Mouse (Mus musculus) adrenal gland, postnatal 10 days (tissue): ENCODE measurements around the gene A930018P22Rik. TPM values are rescaled to one million over a fixed set of nuclear protein-coding genes. Genes with fewer than 3 reads are reported as not detected.
"Not testable (repeated sequence)": the region's sequence is repeated elsewhere in the genome, so short reads cannot be mapped to it uniquely, and the experiment has no call there.

Experiments used
- DNase-seq: peaks from one replicate; pipeline ENCODE4 v3.0.0; 2021; ENCODE audit warnings: mixed read lengths
- long read RNA-seq, 2 experiments: library from polyadenylated mRNA; stranded (forward); transcript quantifications; one replicate each; pipeline ENCODE4 v2.0.0; 2021
- total RNA-seq, 2 experiments: library from RNA; stranded (reverse); gene quantifications; 2 replicates each; pipeline ENCODE4 v1.2.3; 2021

The A930018P22Rik gene
- total RNA-seq: 1 to 10 TPM; 1.7 to 2.0 TPM
- long read RNA-seq, experiment 1, partial matches to known transcripts: 0 of 1 reads
- long read RNA-seq, experiment 1, other reads (novel, unspliced or antisense): 0 of 1 reads
- long read RNA-seq, experiment 2, partial matches to known transcripts: 0 of 4 reads
- long read RNA-seq, experiment 2, other reads (novel, unspliced or antisense): 0 of 4 reads

DNA sequence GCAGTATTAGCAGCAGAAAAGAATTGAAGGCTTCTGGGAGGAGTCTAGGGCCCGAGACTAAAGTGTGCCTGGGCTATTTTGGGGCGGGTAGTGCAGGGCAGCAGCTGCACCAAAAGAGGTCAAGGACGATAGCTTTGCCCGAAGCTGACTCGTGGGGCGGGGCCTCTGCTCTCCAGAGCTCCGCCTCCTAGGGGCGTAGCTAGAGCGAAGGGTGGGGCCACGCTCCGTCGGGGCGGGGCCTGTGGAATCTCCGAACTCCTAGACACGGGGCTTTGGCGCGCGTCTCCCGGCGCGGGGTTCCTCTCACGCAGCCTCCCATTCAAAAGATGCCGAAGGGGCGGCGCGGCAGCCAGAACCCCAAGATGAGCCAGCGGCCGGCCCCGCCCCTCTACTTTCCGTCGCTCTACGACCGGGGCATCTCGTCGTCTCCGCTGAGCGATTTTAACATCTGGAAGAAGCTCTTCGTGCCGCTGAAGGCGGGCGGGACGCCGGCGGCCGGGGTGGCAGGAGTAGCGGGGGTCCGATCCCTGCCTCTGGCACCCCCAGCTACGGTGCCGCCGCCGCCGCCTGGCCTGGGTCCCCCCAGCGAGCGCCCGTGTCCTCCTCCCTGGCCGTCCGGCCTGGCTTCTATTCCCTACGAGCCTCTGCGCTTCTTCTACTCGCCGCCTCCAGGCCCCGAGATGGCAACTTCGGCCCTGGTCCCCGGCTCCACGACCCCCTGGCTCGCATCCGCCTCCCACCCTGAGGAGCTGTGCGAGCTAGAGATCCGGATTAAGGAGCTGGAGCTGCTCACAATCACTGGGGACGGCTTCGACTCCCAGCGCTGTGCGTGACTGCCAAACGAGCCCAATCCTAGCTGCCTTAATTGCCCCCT lies at the start of gene A930018P22Rik:
Gene A930018P22Rik (plus strand): TSS at position 265 of the 874 bp plus-strand sequence.
- DNase-seq: peak; percentile 98

DNA sequence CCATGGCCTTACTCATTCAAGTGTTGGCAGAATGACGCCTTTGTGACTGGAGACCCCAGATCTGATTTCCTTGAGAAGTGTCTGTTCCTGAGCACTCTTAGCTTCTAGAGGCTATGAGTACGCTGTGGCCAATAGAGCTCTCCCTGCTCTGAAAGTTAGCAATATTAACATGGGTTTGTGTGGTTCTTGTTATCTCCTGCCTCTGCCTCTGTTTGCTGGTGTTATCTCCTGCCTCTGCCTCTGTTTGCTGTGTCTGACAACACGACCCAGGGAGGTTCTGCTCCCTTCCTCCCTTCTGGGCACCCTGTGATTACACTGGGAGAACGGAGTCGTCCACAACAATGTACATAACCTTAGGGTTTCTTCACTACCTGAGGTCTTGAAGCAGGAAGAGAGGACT lies 44.3 kb upstream of the A930018P22Rik start:
- DNase-seq: not testable (repeated sequence)

DNA sequence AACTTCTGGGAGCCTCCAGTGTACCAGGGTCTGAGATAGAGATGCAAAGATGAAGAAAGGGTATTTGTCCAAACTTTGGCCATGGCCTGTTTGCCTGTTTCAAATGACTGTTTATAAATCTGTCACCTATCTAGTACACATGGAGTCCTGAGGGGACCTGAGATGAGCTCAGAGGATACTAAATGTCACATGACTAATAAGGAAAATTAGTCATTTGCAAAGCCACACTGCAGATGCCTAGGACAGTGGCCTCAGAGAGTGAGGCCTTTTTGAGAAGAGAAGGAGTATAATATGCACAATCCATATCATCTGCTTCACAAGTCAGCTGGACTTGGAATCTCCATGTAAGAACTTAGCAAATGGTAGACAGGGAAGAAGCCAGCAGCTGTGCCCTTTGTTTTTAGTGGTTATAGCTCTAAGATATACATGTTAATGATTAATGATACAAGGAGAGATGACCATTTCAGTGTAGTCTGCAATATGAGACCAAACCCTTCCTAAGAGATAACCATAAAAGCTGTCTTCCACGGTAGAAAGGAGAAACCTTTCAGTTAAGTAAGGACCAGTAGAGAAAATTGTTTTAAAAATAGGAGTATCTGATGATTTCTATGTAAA lies 41.0 kb upstream of the A930018P22Rik start:
- not testable (repeated sequence) for DNase-seq

DNA sequence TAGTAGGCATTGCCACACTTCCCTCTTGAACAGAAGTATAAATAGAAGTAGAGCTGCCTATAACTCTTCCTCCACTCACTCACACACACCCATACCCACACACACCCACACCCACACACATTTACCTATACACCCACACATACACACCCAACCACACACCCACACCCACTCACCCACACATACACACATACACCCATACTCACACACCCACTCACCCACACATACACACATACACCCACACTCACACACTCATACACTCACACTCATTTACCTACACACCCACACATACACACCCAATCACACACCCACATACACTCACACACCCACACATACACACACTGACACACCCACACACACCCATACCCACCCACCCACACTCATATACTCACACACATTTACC lies 40.1 kb upstream of the A930018P22Rik start:
- DNase-seq: no peak

DNA sequence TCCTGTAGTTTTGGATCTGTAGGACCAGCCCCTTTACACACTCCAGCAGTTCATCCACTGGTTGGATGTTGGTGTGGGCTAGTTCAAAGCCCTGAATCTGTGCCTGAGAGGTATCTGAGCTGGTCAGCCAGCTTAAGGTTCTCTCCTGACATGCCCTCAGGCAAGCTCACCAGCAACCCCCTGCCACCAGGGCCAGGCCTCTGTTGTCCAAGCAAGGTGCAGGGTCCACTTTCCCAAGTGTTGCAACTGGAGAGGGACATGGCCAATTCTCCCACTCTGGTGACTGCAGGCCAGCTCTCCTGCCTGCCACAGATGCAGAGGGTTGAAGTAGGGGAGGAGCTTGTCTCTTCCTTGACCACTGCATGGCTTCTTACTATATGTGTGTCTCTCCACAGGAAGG lies 38.5 kb upstream of the A930018P22Rik start:
- not testable (repeated sequence) for DNase-seq

DNA sequence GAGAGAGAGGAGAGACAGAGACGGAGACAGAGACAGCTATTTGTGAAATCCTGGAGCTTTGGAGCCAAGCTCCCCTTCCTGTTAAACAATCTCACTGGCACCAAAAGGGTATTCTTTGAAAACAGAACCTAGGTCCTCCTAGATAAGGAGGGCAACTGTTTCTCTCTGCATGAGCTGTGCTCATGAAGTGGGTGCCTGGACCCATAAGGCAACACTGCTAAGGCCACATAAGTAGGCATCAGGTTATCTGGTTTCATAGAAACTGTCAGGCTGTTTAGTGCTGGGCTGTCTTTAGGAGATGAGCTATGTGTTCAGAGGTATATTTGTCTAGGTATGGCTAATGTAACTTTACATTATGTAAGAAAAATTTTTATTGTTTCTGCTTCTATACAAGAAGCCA lies 35.0 kb upstream of the A930018P22Rik start:
- DNase-seq: not testable (repeated sequence)

DNA sequence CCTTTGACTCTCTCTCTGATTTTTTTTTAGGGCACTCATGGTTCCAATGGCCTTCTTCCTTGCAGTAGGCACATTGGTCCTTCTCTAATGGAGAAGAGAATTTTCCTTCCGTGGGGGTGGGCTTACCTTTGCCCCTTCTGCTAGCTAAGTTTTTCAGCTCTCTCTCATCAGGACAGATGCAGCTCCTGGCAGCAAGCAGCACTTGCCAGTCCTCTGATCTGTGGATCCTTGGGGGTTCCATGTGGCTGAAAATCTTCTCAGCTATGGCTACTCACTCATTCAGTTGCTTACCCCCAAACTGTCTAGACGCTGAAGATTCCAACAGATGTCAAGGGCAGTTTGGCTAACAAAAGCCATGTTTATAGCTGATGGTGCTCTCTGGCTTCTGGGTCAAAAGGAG lies 29.3 kb upstream of the A930018P22Rik start:
- DNase-seq: no peak

DNA sequence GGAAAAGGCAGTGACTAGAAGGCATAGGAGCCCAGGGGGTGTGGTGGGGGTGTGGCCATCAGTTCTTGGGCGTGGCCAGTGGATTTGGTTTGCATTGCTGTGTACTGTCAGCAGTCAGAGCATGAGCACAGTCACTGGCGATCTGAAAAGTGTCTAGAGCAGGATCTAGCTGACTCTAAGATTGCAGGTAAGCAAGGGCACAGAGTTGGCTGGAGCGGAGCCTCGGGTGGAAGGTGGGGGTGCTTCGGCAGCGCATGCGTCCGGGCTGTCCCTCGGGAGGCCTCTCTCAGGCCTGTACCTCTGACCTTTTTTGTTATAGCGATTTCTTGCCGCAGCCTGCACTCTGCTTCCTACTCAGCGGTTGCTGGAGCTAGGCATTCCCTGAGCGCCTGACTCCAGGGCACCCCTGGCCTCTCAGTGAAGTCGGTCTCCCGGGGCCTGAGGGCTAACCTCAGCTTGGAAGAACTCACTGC lies 26.8 kb upstream of the A930018P22Rik start, which contains the start of gene Cd59a:
Gene Cd59a (plus strand): TSS at position 61 of the 473 bp plus-strand sequence.
- DNase-seq: peak; percentile 92

DNA sequence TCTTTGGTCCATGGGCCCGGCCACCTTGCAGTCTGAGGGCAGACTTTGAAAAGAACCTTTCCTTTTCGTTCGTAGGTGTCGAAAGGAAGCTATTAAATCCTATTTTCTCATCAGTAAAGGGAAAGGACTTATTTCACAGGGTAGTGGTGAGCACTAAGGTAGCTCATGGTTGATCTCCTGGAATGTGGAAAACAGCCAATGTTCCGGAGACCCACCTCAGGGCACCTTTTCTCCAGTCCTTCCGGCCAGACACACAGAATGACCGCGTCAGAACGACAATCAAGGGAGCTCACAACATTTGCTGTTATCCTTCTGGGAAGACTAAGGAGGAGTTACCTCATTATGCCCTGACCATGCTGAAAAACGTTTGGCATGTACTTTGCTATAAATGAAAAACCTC lies 26.3 kb upstream of the A930018P22Rik start:
- DNase-seq: no peak

DNA sequence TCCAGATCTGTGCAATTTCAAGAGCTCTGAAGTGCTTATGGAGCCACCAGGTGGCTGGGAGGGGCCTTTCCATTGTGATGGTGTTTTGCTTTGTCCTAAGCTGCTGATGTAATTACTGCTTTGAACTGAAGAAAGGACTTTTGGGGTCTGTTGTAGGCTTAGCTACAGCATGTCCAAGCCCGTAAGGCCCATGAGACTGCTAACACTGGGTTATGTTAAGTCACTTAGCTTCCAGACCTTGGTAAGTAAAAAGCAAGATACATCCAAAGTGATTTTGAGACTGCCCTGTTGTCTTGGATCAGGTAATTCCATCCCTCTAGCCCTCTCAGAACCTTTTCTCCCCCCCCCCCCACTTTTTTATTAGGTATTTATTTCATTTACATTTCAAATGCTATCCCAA lies 25.8 kb upstream of the A930018P22Rik start:
- DNase-seq: not testable (repeated sequence)

DNA sequence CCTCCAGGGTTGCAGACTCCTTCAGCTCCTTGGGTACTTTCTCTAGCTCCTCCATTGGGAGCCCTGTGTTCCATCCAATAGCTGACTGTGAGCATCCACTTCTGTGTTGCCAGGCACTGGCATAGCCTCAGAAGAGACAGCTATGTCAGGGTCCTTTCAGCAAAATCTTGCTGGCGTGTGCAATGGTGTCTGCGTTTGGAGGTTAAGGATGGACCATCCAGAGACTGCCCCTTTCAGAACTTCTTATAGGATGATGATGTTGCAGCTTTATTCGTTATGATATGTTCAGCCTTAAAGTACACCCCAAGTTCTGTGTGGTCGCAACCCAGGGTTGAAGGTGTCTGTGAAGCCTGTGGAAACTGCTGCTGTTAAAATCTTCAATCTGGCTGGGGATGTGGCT lies 25.2 kb upstream of the A930018P22Rik start:
- DNase-seq: not testable (repeated sequence)

DNA sequence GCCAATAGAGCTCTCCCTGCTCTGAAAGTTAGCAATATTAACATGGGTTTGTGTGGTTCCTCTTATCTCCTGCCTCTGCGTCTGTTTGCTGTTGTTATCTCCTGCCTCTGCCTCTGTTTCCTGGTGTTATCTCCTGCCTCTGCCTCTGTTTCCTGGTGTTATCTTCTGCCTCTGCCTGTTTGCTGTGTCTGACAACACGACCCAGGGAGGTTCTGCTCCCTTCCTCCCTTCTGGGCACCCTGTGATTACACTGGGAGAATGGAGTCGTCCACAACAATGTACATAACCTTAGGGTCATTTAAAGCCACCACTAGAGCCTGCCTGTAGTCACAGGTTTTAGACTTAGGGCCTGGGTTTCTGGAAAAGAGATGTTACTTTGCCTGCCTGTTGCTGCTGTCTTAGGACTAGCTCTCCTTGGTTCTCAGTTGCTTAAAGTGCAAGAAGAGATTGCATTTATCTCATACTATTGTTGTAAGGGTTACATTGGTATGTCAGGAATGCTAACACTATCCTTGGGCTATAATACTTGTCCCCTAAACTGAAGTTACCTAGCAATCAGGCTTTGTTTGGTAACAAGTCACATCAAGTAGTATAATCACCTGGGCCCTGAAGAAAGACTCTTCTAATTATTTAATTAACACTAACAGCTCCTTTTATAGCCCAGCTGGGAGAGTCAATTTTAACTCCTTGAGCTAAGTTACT lies 23.9 kb upstream of the A930018P22Rik start:
- no peak for DNase-seq

DNA sequence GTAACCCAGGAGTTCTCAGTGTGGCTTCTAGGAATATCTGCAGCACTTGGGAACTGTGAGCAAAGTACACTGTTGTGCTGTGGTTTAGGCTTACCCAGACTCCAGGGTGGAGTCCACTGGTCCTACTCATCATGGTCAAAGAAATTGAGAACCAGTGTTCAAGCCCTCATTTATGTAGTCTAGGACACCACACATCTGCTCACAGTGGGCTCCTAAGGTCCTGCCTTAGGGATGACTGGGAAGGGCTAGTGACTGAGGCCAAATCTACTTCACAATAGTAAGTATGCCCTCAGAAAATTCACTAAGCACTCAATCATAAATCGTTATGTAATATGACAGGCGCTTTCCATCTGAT lies 23.4 kb upstream of the A930018P22Rik start:
- DNase-seq: no peak

DNA sequence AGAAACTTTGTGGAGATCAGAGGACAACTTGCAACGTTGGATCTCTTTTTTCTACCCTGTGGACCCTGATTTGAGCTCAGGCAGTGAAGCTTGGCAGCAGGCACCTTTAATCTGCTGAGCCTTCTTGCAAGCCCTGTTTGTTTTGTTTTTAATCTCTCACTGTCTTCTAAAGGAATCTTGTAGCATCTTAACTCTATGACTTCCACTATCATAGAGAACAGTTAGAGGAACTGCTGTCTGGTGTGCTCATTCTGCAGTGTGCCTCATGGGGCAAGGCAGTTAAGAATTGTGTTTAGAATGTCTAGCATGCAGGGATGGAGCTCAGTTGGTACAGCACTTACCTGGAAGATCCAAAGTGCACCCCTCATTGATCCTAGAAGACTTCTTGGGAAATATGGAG lies 22.6 kb upstream of the A930018P22Rik start:
- DNase-seq: no peak

DNA sequence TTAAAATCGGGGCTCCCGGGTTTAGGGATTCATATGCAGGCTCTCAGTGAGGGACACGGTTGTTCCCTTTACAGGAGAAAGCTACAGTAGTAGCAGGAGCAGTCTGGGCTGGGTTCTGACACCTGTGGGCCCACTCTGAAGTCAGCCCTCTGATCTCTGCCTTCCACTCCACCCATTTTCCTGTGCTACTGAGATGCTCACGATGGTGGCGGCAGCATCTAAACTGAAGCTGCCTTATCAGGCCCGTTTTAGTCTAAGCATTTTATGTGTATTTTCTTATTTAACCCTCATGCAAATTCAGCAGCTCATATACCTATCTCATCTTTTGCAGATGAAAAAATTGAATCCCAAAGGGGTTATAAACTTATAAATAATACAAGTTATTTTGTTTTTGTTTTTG lies 17.8 kb upstream of the A930018P22Rik start:
- DNase-seq: no peak

DNA sequence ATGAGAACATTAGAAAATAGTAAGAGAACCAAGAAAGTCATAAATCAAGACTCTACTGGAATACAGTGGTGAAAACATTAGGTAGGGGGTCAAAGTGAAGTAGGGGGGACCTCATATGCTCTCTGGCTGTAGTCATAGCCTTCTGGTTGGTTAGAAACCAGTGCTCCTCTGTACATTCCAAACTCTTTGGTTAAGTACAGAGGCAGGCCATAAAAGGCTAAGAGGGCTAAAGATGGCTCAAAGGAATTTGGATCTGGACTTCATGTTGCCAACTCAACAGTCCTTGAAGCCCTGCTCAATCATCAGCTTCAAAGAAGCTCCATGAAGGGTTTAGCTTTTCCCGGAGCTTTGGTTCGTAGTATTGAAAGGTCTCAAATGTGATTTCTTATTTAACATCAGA lies 13.5 kb upstream of the A930018P22Rik start:
- not testable (repeated sequence) for DNase-seq

DNA sequence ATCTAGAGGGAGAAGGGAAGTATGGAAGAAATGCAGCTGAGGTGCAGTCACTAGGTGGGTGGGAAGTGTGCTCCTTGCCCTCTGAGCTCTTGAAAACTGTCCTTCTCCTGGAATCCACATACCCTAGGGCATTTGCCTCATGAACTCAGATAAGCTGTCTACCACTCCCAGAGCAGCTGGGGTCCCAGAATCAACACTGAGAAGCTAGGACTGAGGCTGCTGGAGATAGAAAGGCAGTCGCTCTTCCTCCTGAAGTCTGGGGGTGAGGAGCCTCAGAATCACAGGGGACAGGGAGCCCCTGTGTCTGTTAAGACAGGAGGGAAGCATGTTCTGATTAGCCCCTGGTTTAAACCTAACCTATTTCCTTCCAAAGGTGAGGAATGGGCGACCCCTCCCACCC lies 13.0 kb upstream of the A930018P22Rik start:
- no peak for DNase-seq

DNA sequence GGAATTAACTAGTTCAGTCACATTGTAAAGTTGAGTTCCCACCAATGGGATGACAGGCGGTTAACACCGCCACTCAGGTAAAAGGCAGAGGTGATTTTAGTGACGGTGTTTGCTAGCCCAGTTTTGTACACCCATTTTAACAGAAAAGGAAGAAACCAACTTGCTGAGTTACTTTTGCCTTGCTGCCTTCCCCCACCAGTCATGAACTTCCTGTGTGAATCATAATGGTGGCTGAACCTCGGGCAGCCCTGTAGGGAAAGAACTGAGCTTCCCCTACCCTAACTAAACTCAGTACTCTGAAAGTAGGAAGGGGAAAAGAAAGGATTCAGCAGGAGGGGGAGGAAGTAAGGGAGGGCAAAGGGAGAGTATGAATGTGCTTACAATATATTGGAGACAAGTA lies 12.5 kb upstream of the A930018P22Rik start:
- no peak for DNase-seq

DNA sequence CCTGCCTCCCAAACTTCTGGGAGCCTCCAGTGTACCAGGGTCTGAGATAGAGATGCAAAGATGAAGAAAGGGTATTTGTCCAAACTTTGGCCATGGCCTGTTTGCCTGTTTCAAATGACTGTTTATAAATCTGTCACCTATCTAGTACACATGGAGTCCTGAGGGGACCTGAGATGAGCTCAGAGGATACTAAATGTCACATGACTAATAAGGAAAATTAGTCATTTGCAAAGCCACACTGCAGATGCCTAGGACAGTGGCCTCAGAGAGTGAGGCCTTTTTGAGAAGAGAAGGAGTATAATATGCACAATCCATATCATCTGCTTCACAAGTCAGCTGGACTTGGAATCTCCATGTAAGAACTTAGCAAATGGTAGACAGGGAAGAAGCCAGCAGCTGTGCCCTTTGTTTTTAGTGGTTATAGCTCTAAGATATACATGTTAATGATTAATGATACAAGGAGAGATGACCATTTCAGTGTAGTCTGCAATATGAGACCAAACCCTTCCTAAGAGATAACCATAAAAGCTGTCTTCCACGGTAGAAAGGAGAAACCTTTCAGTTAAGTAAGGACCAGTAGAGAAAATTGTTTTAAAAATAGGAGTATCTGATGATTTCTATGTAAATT lies 11.3 kb upstream of the A930018P22Rik start:
- DNase-seq: not testable (repeated sequence)

DNA sequence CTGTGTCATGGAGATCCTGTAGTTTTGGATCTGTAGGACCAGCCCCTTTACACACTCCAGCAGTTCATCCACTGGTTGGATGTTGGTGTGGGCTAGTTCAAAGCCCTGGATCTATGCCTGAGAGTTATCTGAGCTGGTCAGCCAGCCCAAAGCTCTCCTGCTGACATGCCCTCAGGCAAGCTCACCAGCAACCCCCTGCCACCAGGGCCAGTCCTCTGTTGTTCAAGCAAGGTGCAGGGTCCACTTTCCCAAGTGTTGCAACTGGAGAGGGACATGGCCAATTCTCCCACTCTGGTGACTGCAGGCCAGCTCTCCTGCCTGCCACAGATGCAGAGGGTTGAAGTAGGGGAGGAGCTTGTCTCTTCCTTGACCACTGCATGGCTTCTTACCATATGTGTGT lies 9.0 kb upstream of the A930018P22Rik start:
- DNase-seq: not testable (repeated sequence)

DNA sequence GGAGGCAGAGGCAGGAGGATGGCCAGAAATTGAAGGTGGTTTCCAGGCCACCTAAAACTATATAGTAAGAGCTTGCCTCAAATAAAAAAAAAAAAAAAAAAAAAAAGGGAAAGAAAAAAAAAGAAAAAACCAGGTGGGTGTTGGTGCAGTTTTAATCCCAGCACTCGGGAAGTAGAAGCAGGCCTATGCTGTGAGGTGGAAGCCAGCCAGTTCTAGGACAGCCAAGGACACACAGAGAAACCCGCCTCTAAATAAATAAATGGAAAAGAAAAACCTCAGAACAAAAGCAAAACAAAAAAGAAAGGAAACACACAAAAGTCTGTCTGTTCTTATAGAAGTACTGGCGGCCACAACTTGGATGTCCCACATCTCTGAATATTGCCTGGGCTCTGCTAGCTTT lies 7.7 kb upstream of the A930018P22Rik start:
- no peak for DNase-seq

DNA sequence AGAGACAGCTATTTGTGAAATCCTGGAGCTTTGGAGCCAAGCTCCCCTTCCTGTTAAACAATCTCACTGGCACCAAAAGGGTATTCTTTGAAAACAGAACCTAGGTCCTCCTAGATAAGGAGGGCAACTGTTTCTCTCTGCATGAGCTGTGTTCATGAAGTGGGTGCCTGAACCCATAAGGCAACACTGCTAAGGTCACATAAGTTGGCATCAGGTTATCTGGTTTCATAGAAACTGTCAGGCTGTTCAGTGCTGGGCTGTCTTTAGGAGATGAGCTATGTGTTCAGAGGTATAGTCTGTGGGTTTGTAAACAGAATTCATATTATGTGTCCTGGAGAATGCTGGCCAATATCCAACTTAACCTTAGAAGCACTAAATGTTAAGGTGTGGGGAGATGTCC lies 5.4 kb upstream of the A930018P22Rik start:
- DNase-seq: not testable (repeated sequence)
